In the genomic region with DNA sequence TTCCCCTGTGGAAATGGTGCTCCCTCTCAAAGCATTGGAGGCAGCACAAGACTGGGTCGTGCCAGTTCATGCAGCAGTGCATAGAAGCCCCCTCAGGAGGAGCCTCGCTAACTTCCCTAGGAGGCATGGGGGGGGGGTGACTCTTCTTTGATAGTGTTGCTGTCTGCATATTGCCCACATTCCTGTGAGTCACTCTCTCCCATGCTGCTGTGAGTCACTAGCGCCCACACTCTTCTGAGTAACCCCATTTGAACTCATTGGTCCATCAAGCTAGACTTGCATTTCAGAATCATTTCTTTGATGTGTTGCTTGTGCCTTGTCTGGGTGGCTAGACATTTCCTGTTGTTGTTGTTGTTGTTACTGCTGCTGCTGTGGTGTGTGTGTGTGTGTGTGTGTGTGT, we compare ENCODE assay signal across 17 mouse cellular contexts. TPM values are rescaled to one million over a fixed set of nuclear protein-coding genes. Genes with fewer than 3 reads are reported as not detected.
DNase-seq lines count a peak whose midpoint lies in the region; ATAC-seq and TF ChIP-seq lines count a peak whose summit lies in the region.
"Had no signal": no experiment of that assay in that cellular context is flagged by ENCODE, and none has a peak within 500 bp of the region (broad histone marks: within the 10 kb centered on the region; RNA-seq: fewer than 3 reads in every experiment).

No protein-coding gene starts in this region.

- H3K9ac ChIP-seq in forebrain, postnatal 0 days: no peak overlapping the region
- H3K9ac ChIP-seq: hindbrain, embryonic 12.5 days had no signal

- DNase-seq in layer of hippocampus, adult 9-11 months: peak; percentile 71
- no peak for DNase-seq in layer of hippocampus, postnatal 10 days (ENCODE audit: low spot score in 2 of 2)
- DNase-seq in CD4-positive helper T cell, adult 2 months (ENCODE audit: low read depth, low spot score): peak; percentile 64
- DNase-seq in cerebellum, adult 9-10 months: no peak
- DNase-seq in forebrain, postnatal 0 days: no peak
- DNase-seq: cerebellum, adult 8-10 months; gastrocnemius, postnatal 25 days; kidney, adult 2 months had no signal

- H3K27ac ChIP-seq in cortical plate, adult 2 months (ENCODE audit: insufficient read depth, low read length): peak overlapping the region; percentile 34; the same call in 1 of the 2 replicates
- H3K27ac ChIP-seq in olfactory bulb, adult 2 months (ENCODE audit: insufficient read depth, low read depth, low read length): peak overlapping the region; percentile 93
- H3K27ac ChIP-seq in forebrain, postnatal 0 days (ENCODE audit: low read depth, low read length): no peak overlapping the region
- H3K27ac ChIP-seq: hindbrain, embryonic 12.5 days; midbrain, embryonic 12.5 days had no signal

- no peak; the same call in 1 of the 2 replicates for ATAC-seq in forebrain, postnatal 0 days
- ATAC-seq: lung, postnatal 0 days had no signal

- no peak for TF ChIP-seq CTCF in cortical plate, adult 2 months (IDR thresholded peaks at IDR 0.05; ENCODE audit: extremely low read depth, insufficient read depth, low read length)
- TF ChIP-seq CTCF in olfactory bulb, adult 2 months (IDR thresholded peaks at IDR 0.05; ENCODE audit: insufficient read depth, low read depth, low read length): no peak
- no peak for TF ChIP-seq CTCF in forebrain, postnatal 0 days (IDR thresholded peaks at IDR 0.05; ENCODE audit: low read depth)

- TF ChIP-seq POLR2A in cortical plate, adult 2 months (IDR thresholded peaks at IDR 0.05; ENCODE audit: extremely low read depth, insufficient read depth, low read length): no peak
- no peak for TF ChIP-seq POLR2A in olfactory bulb, adult 2 months (IDR thresholded peaks at IDR 0.05; ENCODE audit: insufficient read depth, low read depth, low read length)

- peaks cover 12% of the 10 kb centered on the region for H3K4me1 ChIP-seq in cortical plate, adult 2 months (ENCODE audit: control insufficient read depth, insufficient read depth, low read length)
- peaks cover 47% of the 10 kb centered on the region for H3K4me1 ChIP-seq in olfactory bulb, adult 2 months (ENCODE audit: control insufficient read depth, insufficient read depth, low read length)
- no peaks in the 10 kb centered on the region for H3K4me1 ChIP-seq in forebrain, postnatal 0 days (ENCODE audit: insufficient read depth)

- H3K9me3 ChIP-seq in forebrain, postnatal 0 days (ENCODE audit: low read length): no peaks in the 10 kb centered on the region
- H3K9me3 ChIP-seq: hindbrain, embryonic 12.5 days; midbrain, embryonic 12.5 days had no signal

- H3K36me3 ChIP-seq in forebrain, postnatal 0 days (ENCODE audit: insufficient read depth): peaks cover 14% of the 10 kb centered on the region

- H3K4me3 ChIP-seq in cortical plate, adult 2 months (ENCODE audit: insufficient read depth, low read length): no peak overlapping the region
- no peak overlapping the region for H3K4me3 ChIP-seq in olfactory bulb, adult 2 months (ENCODE audit: insufficient read depth, low read depth, low read length)
- H3K4me3 ChIP-seq in forebrain, postnatal 0 days (ENCODE audit: low read depth, low read length): no peak overlapping the region
- H3K4me3 ChIP-seq: hindbrain, embryonic 12.5 days; midbrain, embryonic 12.5 days had no signal

- 16% methylated on average over 3 of the region's 3 CpGs for WGBS in olfactory bulb, adult 2 months
- 66% methylated on average over 3 of the region's 3 CpGs for whole genome bisulfite sequencing in forebrain, postnatal 0 days

- no peak overlapping the region for H3K4me2 ChIP-seq in forebrain, postnatal 0 days (ENCODE audit: low read depth)
- H3K4me2 ChIP-seq: hindbrain, embryonic 12.5 days; liver, embryonic 11.5 days; midbrain, embryonic 12.5 days had no signal

- no peaks in the 10 kb centered on the region for H3K27me3 ChIP-seq in forebrain, postnatal 0 days (ENCODE audit: insufficient read depth, low read length)

RNA-seq across cellular contexts. Expression of gene Iglon5, which starts 8.7 kb away (rescaled TPM):
- total RNA-seq in layer of hippocampus, postnatal 10 days (2021): 10 to 100 TPM; 51.1 to 51.6 TPM
- 42.2 and 46.0 TPM in 2 replicates for polyA plus RNA-seq in cortical plate, adult 2 months (2012; rRNA removed)
- polyA plus RNA-seq in olfactory bulb, adult 2 months (2012; ENCODE audit: insufficient read depth, insufficient read length, low replicate concordance, missing spikeins): not detected in 2 replicates
- total RNA-seq in forebrain, postnatal 0 days (2014; rRNA removed): 24.9 and 26.1 TPM in 2 replicates
- polyA plus RNA-seq in forebrain, postnatal 0 days (2015; fragmentation: Nextera tagmentation; extraction: Ambion mirVana): 3.0 and 4.4 TPM in 2 replicates
- polyA plus RNA-seq: lung, postnatal 0 days had no signal

RNA-seq across cellular contexts. Expression of gene Vsig10l, which starts 18.2 kb away (rescaled TPM):
- total RNA-seq in layer of hippocampus, postnatal 10 days (2021): 1 to 10 TPM; 3.6 to 5.5 TPM
- polyA plus RNA-seq in cortical plate, adult 2 months (2012; rRNA removed): 1.7 and 3.2 TPM in 2 replicates
- polyA plus RNA-seq in olfactory bulb, adult 2 months (2012; ENCODE audit: insufficient read depth, insufficient read length, low replicate concordance, missing spikeins): not detected in 2 replicates
- 4.2 and 16.9 TPM in 2 replicates for total RNA-seq in forebrain, postnatal 0 days (2014; rRNA removed)
- polyA plus RNA-seq in forebrain, postnatal 0 days (2015; fragmentation: Nextera tagmentation; extraction: Ambion mirVana): 8.1 and 13.8 TPM in 2 replicates

RNA-seq across cellular contexts. Expression of gene 4931406B18Rik, which starts 24.5 kb away (rescaled TPM):
- total RNA-seq in layer of hippocampus, postnatal 10 days (2021): not detected
- not detected in 2 replicates for polyA plus RNA-seq in cortical plate, adult 2 months (2012; rRNA removed)
- not detected in 2 replicates for polyA plus RNA-seq in olfactory bulb, adult 2 months (2012; ENCODE audit: insufficient read depth, insufficient read length, low replicate concordance, missing spikeins)
- not detected in 2 replicates for total RNA-seq in forebrain, postnatal 0 days (2014; rRNA removed)
- not detected in 2 replicates for polyA plus RNA-seq in forebrain, postnatal 0 days (2015; fragmentation: Nextera tagmentation; extraction: Ambion mirVana)
- total RNA-seq: gastrocnemius, postnatal 25 days had no signal
- polyA plus RNA-seq: heart, embryonic 14.5 days; hindbrain, embryonic 12.5 days; kidney, adult 2 months; large intestine, adult 2 months; liver, embryonic 11.5 days; lung, postnatal 0 days; midbrain, embryonic 12.5 days; neural tube, embryonic 11.5 days had no signal

RNA-seq across cellular contexts. Expression of gene Gm45233, which starts 37.3 kb away (rescaled TPM):
- total RNA-seq in layer of hippocampus, postnatal 10 days (2021): 1 to 10 TPM; 2.0 to 2.1 TPM
- 0.78 and 2.1 TPM in 2 replicates for polyA plus RNA-seq in cortical plate, adult 2 months (2012; rRNA removed)
- polyA plus RNA-seq in olfactory bulb, adult 2 months (2012; ENCODE audit: insufficient read depth, insufficient read length, low replicate concordance, missing spikeins): not detected in 2 replicates
- 0.31 and 3.7 TPM in 2 replicates for total RNA-seq in forebrain, postnatal 0 days (2014; rRNA removed)
- 0.30 TPM in 1 of 2 replicates, not detected in the other for polyA plus RNA-seq in forebrain, postnatal 0 days (2015; fragmentation: Nextera tagmentation; extraction: Ambion mirVana)
- polyA plus RNA-seq: heart, embryonic 14.5 days; large intestine, adult 2 months; lung, postnatal 0 days; neural tube, embryonic 11.5 days had no signal

RNA-seq across cellular contexts. Expression of gene Etfb, which starts 37.3 kb away (rescaled TPM):
- total RNA-seq in layer of hippocampus, postnatal 10 days (2021): 10 to 100 TPM; 61.8 to 68.0 TPM
- 89.4 and 94.5 TPM in 2 replicates for polyA plus RNA-seq in cortical plate, adult 2 months (2012; rRNA removed)
- not detected in 2 replicates for polyA plus RNA-seq in olfactory bulb, adult 2 months (2012; ENCODE audit: insufficient read depth, insufficient read length, low replicate concordance, missing spikeins)
- total RNA-seq in forebrain, postnatal 0 days (2014; rRNA removed): 38.2 and 46.1 TPM in 2 replicates
- 101 and 117 TPM in 2 replicates for polyA plus RNA-seq in forebrain, postnatal 0 days (2015; fragmentation: Nextera tagmentation; extraction: Ambion mirVana)

Comparison
In these comparisons a context has a peak if more than half of its experiments do, and no peak if none do; other contexts are left out.
1. DNase-seq: peak in layer of hippocampus, adult 9-11 months (single experiment) and CD4-positive helper T cell, adult 2 months (single experiment); none in layer of hippocampus, postnatal 10 days (0 of 2), cerebellum, adult 9-10 months (single experiment) and forebrain, postnatal 0 days (single experiment).